Mouse (Mus musculus) spleen, postnatal 14 days (tissue): ENCODE measurements around the gene Asic5.
A peak's percentile ranks its signal among the peaks of the same experiment; 100 is the strongest.

ENCODE experiments used
- DNase-seq, 2 experiments: peaks; one replicate each; pipeline ENCODE4 v3.0.0; 2021 to 2022; ENCODE audit warnings: low spot score in 2 of 2

Gene Asic5

GRCm38 (mm10) chr3:82014148-82014703, 32.1 kb downstream of the Asic5 start:
- no peak for DNase-seq

- DNase-seq: no peak
These were observed 40.4 kb downstream of the Asic5 start for GRCm38 (mm10) chr3:82022421-82022920.

GRCm38 (mm10) chr3:82023065-82023464, 41.0 kb downstream of the Asic5 start:
- no peak for DNase-seq

GRCm38 (mm10) chr3:82027286-82027685, 45.2 kb downstream of the Asic5 start:
- no peak for DNase-seq

GRCm38 (mm10) chr3:82029229-82029628, 47.1 kb downstream of the Asic5 start:
- DNase-seq: peak in 1 of 2 experiments; percentile 3

- no peak for DNase-seq
These were observed 48.1 kb downstream of the Asic5 start for GRCm38 (mm10) chr3:82030008-82030748.

GRCm38 (mm10) chr3:82036262-82037044, 54.4 kb downstream of the Asic5 start:
- no peak for DNase-seq

- DNase-seq: no peak
These were observed 61.6 kb downstream of the Asic5 start for GRCm38 (mm10) chr3:82043676-82044075.

GRCm38 (mm10) chr3:82044902-82045301, 62.8 kb downstream of the Asic5 start:
- DNase-seq: no peak

GRCm38 (mm10) chr3:82046087-82046486, 64.0 kb downstream of the Asic5 start:
- no peak for DNase-seq

- DNase-seq: no peak
These were observed 65.1 kb downstream of the Asic5 start for GRCm38 (mm10) chr3:82047100-82047753.

- DNase-seq: no peak
These were observed 66.0 kb downstream of the Asic5 start for GRCm38 (mm10) chr3:82048078-82048477.

- DNase-seq: no peak
These were observed 66.6 kb downstream of the Asic5 start for GRCm38 (mm10) chr3:82048681-82049080.

GRCm38 (mm10) chr3:82051468-82051867, 69.4 kb downstream of the Asic5 start:
- DNase-seq: no peak

- no peak for DNase-seq
These were observed 69.9 kb downstream of the Asic5 start for GRCm38 (mm10) chr3:82052029-82052428.

GRCm38 (mm10) chr3:82054283-82054974, 72.3 kb downstream of the Asic5 start:
- no peak for DNase-seq

- DNase-seq: no peak
These were observed 75.1 kb downstream of the Asic5 start for GRCm38 (mm10) chr3:82057201-82057600.

- DNase-seq: no peak
These were observed 79.5 kb downstream of the Asic5 start for GRCm38 (mm10) chr3:82061402-82062180.

- DNase-seq: no peak
These were observed 85.7 kb downstream of the Asic5 start for GRCm38 (mm10) chr3:82067830-82068229.
